Mouse (Mus musculus): ENCODE measurements around the gene Tuba3b.

DNA sequence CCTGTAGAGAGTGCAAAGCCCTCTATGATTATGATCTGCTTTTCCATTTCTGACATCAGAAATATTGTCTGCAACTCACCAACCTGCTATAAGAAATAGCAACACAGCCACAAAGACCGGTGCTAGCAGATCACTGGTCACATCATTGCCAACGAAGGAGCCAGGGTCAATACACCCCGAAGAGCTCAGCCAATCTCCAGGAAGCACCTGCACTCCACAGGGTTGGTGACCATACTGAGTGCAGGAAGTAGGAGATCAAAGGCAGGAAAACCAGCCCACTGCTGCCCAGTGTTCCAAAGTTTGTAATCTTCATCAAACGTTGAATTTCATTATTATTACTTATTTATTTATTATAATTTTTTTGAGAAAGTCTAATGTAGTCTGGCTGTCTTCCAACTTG is 10.9 kb upstream of the Tuba3b start:
- no peak for TF ChIP-seq POLR2A (IDR thresholded peaks at IDR 0.05; ENCODE audit: extremely low read depth, insufficient read depth, low read length)
- no peak for TF ChIP-seq CTCF (IDR thresholded peaks at IDR 0.05; ENCODE audit: extremely low read depth, insufficient read depth, low read length)
